Mouse (Mus musculus): ENCODE measurements around the gene Myo1c. TPM values are rescaled to one million over a fixed set of nuclear protein-coding genes. Genes with fewer than 3 reads are reported as not detected.

Myo1c gene
- total and polyA plus RNA-seq, 2 experiments from 2014 or later: 8.2 to 21.0 TPM

DNA sequence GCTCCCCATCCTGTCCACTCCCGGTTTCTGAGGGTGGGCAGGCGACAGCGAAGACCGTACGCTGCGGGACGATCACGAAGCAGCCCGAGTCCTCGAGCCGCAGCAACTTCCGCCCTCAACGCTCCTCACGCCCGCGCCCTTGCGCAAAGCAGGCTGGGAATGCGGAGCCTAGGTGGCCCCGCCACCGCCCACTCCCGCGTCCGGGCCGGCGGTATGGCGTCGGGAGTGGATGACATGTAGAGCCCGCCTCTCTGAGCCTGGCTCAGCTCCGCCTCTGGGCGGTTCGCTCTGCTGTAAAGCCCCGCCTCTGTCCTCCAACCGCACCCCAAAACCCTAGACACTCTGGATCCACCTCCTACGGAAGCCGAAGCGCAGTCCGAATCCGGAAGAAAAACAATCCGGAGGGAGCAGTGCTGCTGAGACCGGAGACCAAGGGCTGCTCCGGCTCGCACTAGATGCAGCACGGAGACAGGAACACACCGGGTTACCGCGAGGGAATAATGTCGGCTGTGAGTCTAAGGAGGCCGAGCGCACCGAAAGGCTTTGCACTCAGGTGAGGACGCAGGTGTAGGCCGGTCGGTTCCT lies 19.6 kb upstream of the Myo1c start, which contains the start of gene Inpp5k:
Inpp5k (plus strand) TSS at position 344 of the 585 bp plus-strand sequence.
- peak within 1 kb of the TSS; percentile 65 for H3K9ac ChIP-seq
- TF ChIP-seq CTCF (IDR thresholded peaks at IDR 0.05; ENCODE audit: low read depth): no peak
- H3K9me3 ChIP-seq (ENCODE audit: low read length): no peaks in the 10 kb centered on the region
- under 1% methylated on average over 53 of the region's 53 CpGs for WGBS
- peak within 1 kb of the TSS; percentile 63 for H3K4me2 ChIP-seq (ENCODE audit: low read depth)
- H3K27ac ChIP-seq (ENCODE audit: low read depth, low read length): peak within 1 kb of the TSS; percentile 76
- H3K36me3 ChIP-seq (ENCODE audit: insufficient read depth): peaks cover 40% of the 10 kb centered on the region
- H3K4me3 ChIP-seq (ENCODE audit: low read depth, low read length): peak within 1 kb of the TSS; percentile 66
- peak; percentile 98 for DNase-seq
- peak; percentile 100 for ATAC-seq
- H3K4me1 ChIP-seq (ENCODE audit: insufficient read depth): peaks cover 11% of the 10 kb centered on the region; the same call in 1 of the 2 replicates
- no peaks in the 10 kb centered on the region for H3K27me3 ChIP-seq (ENCODE audit: insufficient read depth, low read length)

DNA sequence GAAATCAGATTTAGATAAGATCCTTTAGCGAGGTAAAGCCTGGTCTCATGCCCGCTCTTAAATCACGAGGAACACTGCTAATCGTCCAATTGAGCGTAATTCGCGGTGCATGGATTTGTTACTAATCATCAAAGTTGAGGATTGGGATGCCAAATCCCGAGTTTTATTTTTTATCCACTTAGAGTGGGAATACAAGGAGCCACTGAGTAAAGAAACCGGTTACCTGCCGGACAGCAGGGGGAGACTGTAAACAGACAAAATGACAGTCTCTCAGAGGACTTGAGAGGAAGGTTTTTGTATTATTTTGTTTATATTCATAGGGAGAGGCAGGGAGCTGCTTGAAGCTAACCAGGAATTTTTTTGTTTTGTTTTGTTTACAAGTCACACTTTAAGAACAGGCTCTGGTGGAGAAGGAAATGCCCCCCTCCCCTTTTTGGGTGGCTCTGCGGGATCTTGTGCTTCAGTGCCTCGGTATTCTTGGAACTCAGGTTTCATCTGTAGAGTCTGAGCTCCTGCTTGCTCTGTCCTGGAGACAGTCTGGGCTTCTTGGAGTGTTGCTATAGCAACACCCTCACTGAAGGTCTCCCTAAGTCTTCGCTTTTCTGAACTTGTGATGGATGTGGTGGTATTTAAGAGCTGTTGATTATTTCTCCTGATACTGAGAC lies 18.6 kb upstream of the Myo1c start:
- Histone ChIP-seq H3K27ac (ENCODE audit: low read depth, low read length) (no peak overlapping the region), H3K4me2 (ENCODE audit: low read depth) (peak overlapping the region; percentile 63), H3K9me3 (ENCODE audit: low read length) (no peaks in the 10 kb centered on the region), H3K36me3 (ENCODE audit: insufficient read depth) (peaks cover 37% of the 10 kb centered on the region), H3K4me1 (ENCODE audit: insufficient read depth) (peaks cover 11% of the 10 kb centered on the region; the same call in 1 of the 2 replicates), H3K4me3 (ENCODE audit: low read depth, low read length) (peak overlapping the region; percentile 66), H3K27me3 (ENCODE audit: insufficient read depth, low read length) (no peaks in the 10 kb centered on the region), H3K9ac (peak overlapping the region; percentile 65)
- DNase-seq (no peak), ATAC-seq (no peak)
- TF ChIP-seq CTCF (IDR thresholded peaks at IDR 0.05; ENCODE audit: low read depth): peak; percentile 38
- WGBS: 8% methylated on average over 13 of the region's 13 CpGs

DNA sequence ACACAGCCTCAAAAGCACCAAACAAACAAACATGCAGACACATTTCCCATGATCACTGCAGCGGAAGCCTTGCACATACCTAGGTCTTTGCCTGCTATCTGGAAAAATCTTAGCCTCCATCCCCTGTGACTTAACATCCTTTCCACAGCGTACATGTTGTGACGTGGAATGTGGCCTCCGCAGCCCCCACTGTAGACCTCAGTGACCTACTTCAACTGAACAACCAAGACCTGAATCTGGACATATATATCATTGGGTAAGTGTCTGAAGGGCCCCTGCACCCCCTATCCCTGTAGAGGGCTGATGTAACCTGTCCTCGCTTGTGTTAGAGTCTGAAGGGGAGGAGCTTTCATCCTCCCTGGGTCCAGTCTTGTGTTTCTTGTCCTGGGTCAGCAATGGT lies 17.4 kb upstream of the Myo1c start:
- Histone ChIP-seq H3K4me3 (ENCODE audit: low read depth, low read length) (no peak overlapping the region), H3K4me2 (ENCODE audit: low read depth) (no peak overlapping the region), H3K27ac (ENCODE audit: low read depth, low read length) (no peak overlapping the region), H3K9me3 (ENCODE audit: low read length) (no peaks in the 10 kb centered on the region), H3K36me3 (ENCODE audit: insufficient read depth) (peaks cover 37% of the 10 kb centered on the region), H3K4me1 (ENCODE audit: insufficient read depth) (peaks cover 11% of the 10 kb centered on the region; the same call in 1 of the 2 replicates), H3K27me3 (ENCODE audit: insufficient read depth, low read length) (no peaks in the 10 kb centered on the region), H3K9ac (no peak overlapping the region)
- TF ChIP-seq CTCF (IDR thresholded peaks at IDR 0.05; ENCODE audit: low read depth): no peak
- no peak for DNase-seq
- ATAC-seq: no peak
- 92% methylated on average over 5 of the region's 5 CpGs for WGBS

DNA sequence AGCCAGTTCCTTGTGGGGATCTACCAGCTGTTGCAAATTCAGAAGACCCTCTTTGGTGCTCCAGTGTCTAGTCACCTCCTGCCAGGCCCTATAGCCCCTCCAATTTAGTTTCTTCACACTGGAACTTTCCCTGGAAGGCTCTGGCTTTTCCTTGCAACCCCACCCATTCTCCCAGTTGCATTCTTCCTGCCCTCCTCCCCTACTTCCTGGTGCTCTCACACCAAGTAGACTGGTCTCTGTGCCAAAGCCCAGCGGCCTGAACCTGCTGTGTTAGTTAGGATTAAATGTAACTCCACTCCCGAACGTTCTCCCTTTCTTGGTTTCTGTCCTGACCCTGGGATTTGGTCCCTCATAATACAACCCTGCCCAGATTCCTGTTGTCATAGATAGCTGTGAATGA lies 15.5 kb upstream of the Myo1c start:
- H3K4me1 ChIP-seq (ENCODE audit: insufficient read depth): peaks cover 11% of the 10 kb centered on the region; the same call in 1 of the 2 replicates
- H3K4me2 ChIP-seq (ENCODE audit: low read depth): no peak overlapping the region
- no peaks in the 10 kb centered on the region for H3K9me3 ChIP-seq (ENCODE audit: low read length)
- TF ChIP-seq CTCF (IDR thresholded peaks at IDR 0.05; ENCODE audit: low read depth): no peak
- WGBS: 74% methylated on average over 3 of the region's 3 CpGs
- H3K4me3 ChIP-seq (ENCODE audit: low read depth, low read length): no peak overlapping the region
- no peak for DNase-seq
- ATAC-seq: no peak
- H3K36me3 ChIP-seq (ENCODE audit: insufficient read depth): peaks cover 38% of the 10 kb centered on the region
- H3K9ac ChIP-seq: no peak overlapping the region
- H3K27me3 ChIP-seq (ENCODE audit: insufficient read depth, low read length): no peaks in the 10 kb centered on the region
- no peak overlapping the region for H3K27ac ChIP-seq (ENCODE audit: low read depth, low read length)

DNA sequence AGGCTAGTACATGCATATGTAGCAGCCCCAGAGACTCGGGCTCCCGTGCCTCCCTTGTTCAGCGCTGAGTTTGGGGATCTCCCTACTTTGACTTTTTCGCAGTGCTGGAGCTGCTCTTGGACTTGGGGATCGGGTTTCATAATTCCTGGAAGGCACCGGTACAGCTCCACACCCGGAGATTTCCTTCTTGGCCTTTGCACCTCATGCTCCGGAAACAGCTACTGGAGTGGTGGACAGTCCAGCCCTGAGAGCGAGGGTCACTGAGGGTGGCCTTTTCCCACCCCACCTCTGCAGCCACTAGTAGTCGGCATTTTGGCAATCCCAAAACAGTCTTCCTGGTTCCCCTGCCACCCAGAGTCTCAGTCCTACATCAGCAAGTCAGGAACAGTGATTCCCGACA lies 15.0 kb upstream of the Myo1c start:
- Histone ChIP-seq H3K36me3 (ENCODE audit: insufficient read depth) (peaks cover 40% of the 10 kb centered on the region), H3K4me3 (ENCODE audit: low read depth, low read length) (no peak overlapping the region), H3K4me1 (ENCODE audit: insufficient read depth) (peaks cover 6% of the 10 kb centered on the region; the same call in 1 of the 2 replicates), H3K4me2 (ENCODE audit: low read depth) (no peak overlapping the region), H3K27me3 (ENCODE audit: insufficient read depth, low read length) (no peaks in the 10 kb centered on the region), H3K27ac (ENCODE audit: low read depth, low read length) (no peak overlapping the region), H3K9me3 (ENCODE audit: low read length) (no peaks in the 10 kb centered on the region), H3K9ac (no peak overlapping the region)
- no peak for TF ChIP-seq CTCF (IDR thresholded peaks at IDR 0.05; ENCODE audit: low read depth)
- ATAC-seq (no peak), DNase-seq (no peak)
- 88% methylated on average over 11 of the region's 11 CpGs for WGBS

DNA sequence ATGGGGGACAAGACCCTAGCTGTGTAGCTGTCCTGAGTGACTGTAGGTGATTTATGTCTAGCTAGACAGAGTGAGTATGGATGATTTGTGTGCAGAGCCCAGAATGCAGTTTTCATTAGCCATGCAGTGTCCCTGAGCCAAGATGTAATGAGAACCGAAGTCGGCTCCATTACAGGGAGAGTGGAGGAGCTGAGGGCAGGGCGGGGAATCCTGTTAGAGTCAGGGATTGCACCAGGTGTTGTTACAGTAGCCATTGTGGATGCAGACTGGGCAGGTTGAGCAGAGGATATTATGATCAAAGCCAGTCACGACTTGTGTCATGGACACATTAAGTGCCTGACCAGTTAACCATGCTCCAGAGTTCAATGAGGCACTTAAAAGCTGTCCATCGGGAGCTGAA lies 7.0 kb upstream of the Myo1c start:
- Histone ChIP-seq H3K9me3 (ENCODE audit: low read length) (no peaks in the 10 kb centered on the region), H3K4me1 (ENCODE audit: insufficient read depth) (peaks cover 9% of the 10 kb centered on the region; the same call in 1 of the 2 replicates), H3K27me3 (ENCODE audit: insufficient read depth, low read length) (no peaks in the 10 kb centered on the region), H3K4me3 (ENCODE audit: low read depth, low read length) (no peak overlapping the region), H3K27ac (ENCODE audit: low read depth, low read length) (no peak overlapping the region), H3K4me2 (ENCODE audit: low read depth) (no peak overlapping the region), H3K9ac (no peak overlapping the region), H3K36me3 (ENCODE audit: insufficient read depth) (peaks cover 14% of the 10 kb centered on the region)
- WGBS: 83% methylated on average over 5 of the region's 5 CpGs
- no peak for TF ChIP-seq CTCF (IDR thresholded peaks at IDR 0.05; ENCODE audit: low read depth)
- DNase-seq: no peak
- ATAC-seq: no peak

DNA sequence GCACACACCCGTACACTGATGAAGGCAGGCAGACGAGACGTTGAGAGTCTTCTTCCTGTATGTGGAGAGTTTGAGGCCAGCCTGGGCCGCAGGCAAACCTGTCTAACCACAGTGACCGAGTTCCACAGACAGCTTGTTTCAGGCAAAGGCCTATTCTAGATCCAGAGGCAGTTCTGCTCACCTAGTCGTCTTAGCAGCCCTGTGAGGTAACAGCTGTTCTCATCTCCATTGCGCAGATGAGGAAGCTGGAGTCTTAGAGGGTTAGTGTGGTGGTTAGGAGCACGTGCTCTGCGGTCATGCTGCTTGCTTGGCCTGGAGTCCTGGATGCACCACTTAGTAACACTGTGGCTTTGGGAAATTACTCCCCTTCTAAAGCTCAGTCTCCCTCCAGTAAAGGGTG lies 5.6 kb upstream of the Myo1c start:
- 84% methylated on average over 9 of the region's 9 CpGs for WGBS
- H3K9me3 ChIP-seq (ENCODE audit: low read length): no peaks in the 10 kb centered on the region
- no peak for TF ChIP-seq CTCF (IDR thresholded peaks at IDR 0.05; ENCODE audit: low read depth)
- H3K36me3 ChIP-seq (ENCODE audit: insufficient read depth): peaks cover 9% of the 10 kb centered on the region
- no peak for ATAC-seq
- H3K9ac ChIP-seq: no peak overlapping the region
- H3K27ac ChIP-seq (ENCODE audit: low read depth, low read length): no peak overlapping the region
- no peak overlapping the region for H3K4me2 ChIP-seq (ENCODE audit: low read depth)
- no peaks in the 10 kb centered on the region for H3K27me3 ChIP-seq (ENCODE audit: insufficient read depth, low read length)
- no peak overlapping the region for H3K4me3 ChIP-seq (ENCODE audit: low read depth, low read length)
- H3K4me1 ChIP-seq (ENCODE audit: insufficient read depth): peaks cover 9% of the 10 kb centered on the region; the same call in 1 of the 2 replicates
- DNase-seq: no peak

All from forebrain, postnatal 0 days (tissue).